Mouse (Mus musculus): ENCODE measurements around the gene A630023A22Rik. TPM values are rescaled to one million over a fixed set of nuclear protein-coding genes. Genes with fewer than 3 reads are reported as not detected.

A630023A22Rik gene
- polyA plus RNA-seq, 1 experiment from 2014 or later, result not detected

GRCm38 (mm10) chr14:34016381-34016780 is 86.2 kb downstream of the A630023A22Rik start, which contains the start of gene Gm5460:
TSS of gene Gm5460 (plus strand) at chr14:34016758.
- Histone ChIP-seq H3K27ac (ENCODE audit: low read length) (no peak within 1 kb of the TSS), H3K4me2 (ENCODE audit: low read length) (no peak within 1 kb of the TSS), H3K4me3 (ENCODE audit: low read depth, low read length) (no peak within 1 kb of the TSS), H3K27me3 (ENCODE audit: control insufficient read depth, insufficient read depth, low read depth, low read length) (no peaks in the 10 kb centered on the region), H3K4me1 (ENCODE audit: control insufficient read depth, insufficient read depth, low read length) (no peaks in the 10 kb centered on the region), H3K9ac (ENCODE audit: low read depth, low read length) (no peak within 1 kb of the TSS), H3K36me3 (ENCODE audit: control insufficient read depth, insufficient read depth, low read length) (no peaks in the 10 kb centered on the region), H3K9me3 (replicated peaks; ENCODE audit: control insufficient read depth, low read length, poor library complexity, severe bottlenecking) (no peaks in the 10 kb centered on the region)
- 96% methylated on average over 4 of the region's 4 CpGs for WGBS
- ATAC-seq, result no peak

GRCm38 (mm10) chr14:34015063-34015462 is 87.5 kb downstream of the A630023A22Rik start, which contains the start of gene Gm30083:
TSS of gene Gm30083 (minus strand) at chr14:34015182.
- H3K36me3 ChIP-seq (ENCODE audit: control insufficient read depth, insufficient read depth, low read length), result no peaks in the 10 kb centered on the region
- no peaks in the 10 kb centered on the region for H3K27me3 ChIP-seq (ENCODE audit: control insufficient read depth, insufficient read depth, low read depth, low read length)
- no peaks in the 10 kb centered on the region for H3K9me3 ChIP-seq (replicated peaks; ENCODE audit: control insufficient read depth, low read length, poor library complexity, severe bottlenecking)
- no peak within 1 kb of the TSS for H3K9ac ChIP-seq (ENCODE audit: low read depth, low read length)
- WGBS, result 82% methylated on average over 3 of the region's 3 CpGs
- H3K4me3 ChIP-seq (ENCODE audit: low read depth, low read length), result no peak within 1 kb of the TSS
- H3K4me2 ChIP-seq (ENCODE audit: low read length), result no peak within 1 kb of the TSS
- ATAC-seq, result no peak
- no peaks in the 10 kb centered on the region for H3K4me1 ChIP-seq (ENCODE audit: control insufficient read depth, insufficient read depth, low read length)
- H3K27ac ChIP-seq (ENCODE audit: low read length), result no peak within 1 kb of the TSS

DNA sequence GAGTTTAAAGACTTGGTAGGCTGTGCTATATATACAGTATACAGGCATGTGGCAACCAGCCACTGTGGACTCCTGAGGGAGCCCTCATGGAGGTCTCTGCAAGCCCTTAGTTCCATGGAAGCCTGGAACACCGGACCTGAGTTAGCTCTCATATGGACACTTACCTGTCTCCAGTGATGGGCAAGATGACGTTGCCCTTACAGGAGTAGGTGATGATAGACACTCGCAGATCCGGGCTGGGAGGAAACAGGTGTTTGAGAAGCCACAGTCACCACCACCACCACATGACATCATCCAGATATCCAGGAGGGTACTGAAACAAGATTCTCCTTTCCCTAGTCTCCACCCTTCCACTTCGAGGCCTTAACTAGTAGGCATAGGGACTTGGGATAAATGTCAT is 100.2 kb downstream of the A630023A22Rik start:
- no peaks in the 10 kb centered on the region for H3K4me1 ChIP-seq (ENCODE audit: control insufficient read depth, insufficient read depth, low read length)
- 93% methylated on average over 5 of the region's 5 CpGs for WGBS
- H3K27me3 ChIP-seq (ENCODE audit: control insufficient read depth, insufficient read depth, low read depth, low read length), result no peaks in the 10 kb centered on the region
- no peaks in the 10 kb centered on the region for H3K9me3 ChIP-seq (replicated peaks; ENCODE audit: control insufficient read depth, low read length, poor library complexity, severe bottlenecking)
- no peak overlapping the region for H3K4me3 ChIP-seq (ENCODE audit: low read depth, low read length)
- no peak overlapping the region for H3K4me2 ChIP-seq (ENCODE audit: low read length)
- no peaks in the 10 kb centered on the region for H3K36me3 ChIP-seq (ENCODE audit: control insufficient read depth, insufficient read depth, low read length)
- no peak for ATAC-seq
- H3K27ac ChIP-seq (ENCODE audit: low read length), result no peak overlapping the region
- no peak overlapping the region for H3K9ac ChIP-seq (ENCODE audit: low read depth, low read length)

- Histone ChIP-seq H3K27me3 (ENCODE audit: control insufficient read depth, insufficient read depth, low read depth, low read length) (no peaks in the 10 kb centered on the region), H3K9ac (ENCODE audit: low read depth, low read length) (no peak overlapping the region), H3K9me3 (replicated peaks; ENCODE audit: control insufficient read depth, low read length, poor library complexity, severe bottlenecking) (no peaks in the 10 kb centered on the region), H3K27ac (ENCODE audit: low read length) (no peak overlapping the region), H3K36me3 (ENCODE audit: control insufficient read depth, insufficient read depth, low read length) (no peaks in the 10 kb centered on the region), H3K4me3 (ENCODE audit: low read depth, low read length) (no peak overlapping the region), H3K4me2 (ENCODE audit: low read length) (no peak overlapping the region), H3K4me1 (ENCODE audit: control insufficient read depth, insufficient read depth, low read length) (no peaks in the 10 kb centered on the region)
- ATAC-seq, result no peak
Measured at GRCm38 (mm10) chr14:34001445-34001844, 101.1 kb downstream of the A630023A22Rik start.

Other genes starting within 250 kb of the A630023A22Rik start
- gene Gdf10, start 179.2 kb downstream of the A630023A22Rik start, polyA plus RNA-seq (2015; fragmentation: Nextera tagmentation; extraction: Ambion mirVana), result 3.2 and 4.4 TPM in 2 replicates
- 0.06 TPM in 1 of 2 replicates, not detected in the other for gene Gdf2, start 161.7 kb downstream of the A630023A22Rik start, polyA plus RNA-seq (2015; fragmentation: Nextera tagmentation; extraction: Ambion mirVana)
- gene Rbp3, start 148.8 kb downstream of the A630023A22Rik start, polyA plus RNA-seq (2015; fragmentation: Nextera tagmentation; extraction: Ambion mirVana), result 0.07 and 0.14 TPM in 2 replicates
- 0.83 and 1.1 TPM in 2 replicates for gene Zfp488, start 124.0 kb downstream of the A630023A22Rik start, polyA plus RNA-seq (2015; fragmentation: Nextera tagmentation; extraction: Ambion mirVana)
- not detected in 2 replicates for gene Gm30083, start 87.6 kb downstream of the A630023A22Rik start, polyA plus RNA-seq (2015; fragmentation: Nextera tagmentation; extraction: Ambion mirVana)
- gene Gm5460, start 86.0 kb downstream of the A630023A22Rik start, polyA plus RNA-seq (2015; fragmentation: Nextera tagmentation; extraction: Ambion mirVana), result not detected in 2 replicates
- gene Antxrl, start 50.0 kb downstream of the A630023A22Rik start, polyA plus RNA-seq (2015; fragmentation: Nextera tagmentation; extraction: Ambion mirVana), result not detected in 2 replicates
- gene Anxa8, start 16.8 kb downstream of the A630023A22Rik start, polyA plus RNA-seq (2015; fragmentation: Nextera tagmentation; extraction: Ambion mirVana), result 0.24 TPM in 1 of 2 replicates, not detected in the other
- 0.19 and 0.23 TPM in 2 replicates for gene Npy4r, start 49.7 kb upstream of the A630023A22Rik start, polyA plus RNA-seq (2015; fragmentation: Nextera tagmentation; extraction: Ambion mirVana)
- gene Gprin2, start 98.9 kb upstream of the A630023A22Rik start, polyA plus RNA-seq (2015; fragmentation: Nextera tagmentation; extraction: Ambion mirVana), result 8.5 and 8.7 TPM in 2 replicates
- 0.63 and 0.68 TPM in 2 replicates for gene Syt15, start 116.8 kb upstream of the A630023A22Rik start, polyA plus RNA-seq (2015; fragmentation: Nextera tagmentation; extraction: Ambion mirVana)
- 4.8 and 6.4 TPM in 2 replicates for gene Shld2, start 207.7 kb upstream of the A630023A22Rik start, polyA plus RNA-seq (2015; fragmentation: Nextera tagmentation; extraction: Ambion mirVana)
- gene Glud1, start 208.0 kb upstream of the A630023A22Rik start, polyA plus RNA-seq (2015; fragmentation: Nextera tagmentation; extraction: Ambion mirVana), result 89.8 and 92.8 TPM in 2 replicates

Measured in midbrain, embryonic 16.5 days (tissue).